Mouse (Mus musculus): ENCODE data around the gene Ang. TPM values are rescaled to one million over a fixed set of nuclear protein-coding genes. Genes with fewer than 3 reads are reported as not detected.

The Ang gene
- polyA plus RNA-seq, 1 experiment = 8.7 TPM

DNA sequence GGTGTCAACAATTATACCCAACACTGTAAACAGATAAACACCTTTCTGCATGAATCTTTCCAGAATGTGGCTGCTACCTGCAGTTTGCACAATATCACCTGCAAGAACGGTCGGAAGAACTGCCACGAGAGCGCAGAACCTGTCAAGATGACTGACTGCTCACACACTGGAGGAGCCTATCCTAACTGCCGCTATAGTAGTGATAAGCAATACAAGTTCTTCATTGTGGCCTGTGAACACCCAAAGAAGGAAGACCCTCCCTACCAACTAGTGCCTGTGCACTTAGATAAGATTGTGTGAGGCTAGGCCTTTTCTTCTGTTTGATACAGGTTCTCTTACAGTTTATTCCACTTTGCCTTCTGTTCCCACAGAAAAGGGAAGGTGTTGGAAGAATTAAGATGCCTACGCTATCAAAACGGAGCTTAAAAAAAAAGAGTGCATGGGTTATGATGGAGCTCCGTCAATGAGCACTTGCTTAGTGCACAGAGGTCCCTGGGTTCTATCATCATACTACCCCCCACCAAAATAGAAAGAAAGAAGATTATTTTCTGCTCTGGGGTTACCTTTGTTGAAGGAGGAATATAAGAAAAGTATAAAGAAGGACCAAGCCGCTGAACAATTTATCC lies 39.5 kb downstream of the Ang start:
- H3K27ac ChIP-seq (replicated peaks; ENCODE audit: low read depth, low read length) = no peak overlapping the region
- H3K4me1 ChIP-seq (ENCODE audit: control insufficient read depth, insufficient read depth, insufficient read length, low read length) = no peaks in the 10 kb centered on the region
- H3K4me3 ChIP-seq (ENCODE audit: insufficient read depth, low read depth, low read length) = no peak overlapping the region

DNA sequence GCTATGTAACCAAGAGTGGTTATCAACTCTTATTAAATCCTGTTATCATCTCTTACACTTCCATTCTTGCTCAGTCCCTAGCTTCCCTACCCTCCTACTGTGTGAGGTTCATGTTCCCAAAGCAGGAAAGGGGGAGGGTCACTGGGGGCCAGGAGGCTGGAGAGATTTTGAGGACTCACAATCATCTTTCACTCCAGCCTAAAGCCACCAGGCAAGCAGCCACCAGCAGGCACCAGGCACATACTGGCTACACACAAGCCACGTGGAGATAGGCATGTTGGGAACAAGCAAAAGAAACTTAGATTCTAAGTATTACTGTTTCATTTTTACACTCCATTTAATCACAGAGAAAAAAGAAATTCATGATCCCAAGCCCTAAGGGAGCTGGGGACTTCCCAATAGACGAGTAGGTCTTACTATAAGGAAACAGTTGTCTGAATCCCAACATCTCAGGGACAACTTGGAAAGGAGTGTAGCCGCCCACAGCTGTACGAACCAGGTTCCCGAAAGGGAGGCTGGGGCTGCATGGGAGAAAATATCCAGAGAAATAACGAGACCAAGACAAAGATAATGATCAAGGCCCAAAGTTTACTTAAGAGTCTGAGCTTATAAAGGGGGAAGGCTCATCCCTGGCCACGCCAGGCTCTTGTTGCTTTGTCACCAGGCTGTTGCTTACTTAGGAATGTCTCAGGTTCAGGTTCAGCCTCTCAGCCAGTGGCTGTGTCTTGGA lies 40.3 kb downstream of the Ang start:
- no peaks in the 10 kb centered on the region for H3K4me1 ChIP-seq (ENCODE audit: control insufficient read depth, insufficient read depth, insufficient read length, low read length)

DNA sequence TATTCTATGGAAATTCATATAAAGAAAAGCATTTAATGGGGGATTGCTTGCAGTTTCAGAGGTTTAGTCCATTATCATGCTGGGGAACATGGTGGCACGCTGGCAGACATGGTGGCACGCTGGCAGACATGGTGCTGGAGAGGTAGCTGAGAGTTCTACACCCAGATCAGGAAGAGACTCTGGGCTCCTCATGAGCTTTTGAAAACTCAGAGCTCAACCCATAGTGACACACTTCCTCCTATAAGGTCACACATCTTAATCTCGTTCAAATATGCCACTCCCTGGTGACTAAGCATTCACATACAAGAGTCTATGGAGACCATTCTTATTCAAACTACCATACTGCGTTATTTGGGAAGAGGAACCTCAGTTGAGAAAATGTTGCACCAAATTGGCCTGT lies 41.4 kb downstream of the Ang start:
- no peak overlapping the region for H3K4me3 ChIP-seq (ENCODE audit: insufficient read depth, low read depth, low read length)
- H3K4me1 ChIP-seq (ENCODE audit: control insufficient read depth, insufficient read depth, insufficient read length, low read length) = no peaks in the 10 kb centered on the region
- H3K27ac ChIP-seq (replicated peaks; ENCODE audit: low read depth, low read length) = no peak overlapping the region

More for the DNA sequence above, 40.3 kb downstream of the Ang start:
- no peak overlapping the region for H3K4me3 ChIP-seq (ENCODE audit: insufficient read depth, low read depth, low read length)
- H3K27ac ChIP-seq (replicated peaks; ENCODE audit: low read depth, low read length) = no peak overlapping the region

DNA sequence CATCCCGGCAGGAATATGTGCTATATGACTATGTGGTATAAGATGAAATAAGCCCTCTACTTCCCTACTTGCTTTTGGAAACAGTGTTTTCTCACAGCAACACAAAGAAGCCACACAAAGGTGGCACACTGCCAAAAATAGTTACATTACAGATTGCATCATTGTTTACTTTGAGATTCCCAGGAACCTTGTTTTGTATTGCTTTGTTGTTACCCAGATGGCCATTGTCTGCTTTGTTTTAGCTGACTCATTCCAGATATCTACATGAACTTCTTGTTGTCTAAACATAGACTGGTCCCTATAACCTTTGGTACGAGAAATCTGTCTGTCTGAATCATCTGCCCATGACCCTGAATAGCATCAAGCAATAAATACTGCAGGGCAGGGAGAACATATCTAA lies 49.4 kb downstream of the Ang start:
- Histone ChIP-seq H3K4me1 (ENCODE audit: control insufficient read depth, insufficient read depth, insufficient read length, low read length) (no peaks in the 10 kb centered on the region), H3K27ac (replicated peaks; ENCODE audit: low read depth, low read length) (no peak overlapping the region), H3K4me3 (ENCODE audit: insufficient read depth, low read depth, low read length) (no peak overlapping the region)

DNA sequence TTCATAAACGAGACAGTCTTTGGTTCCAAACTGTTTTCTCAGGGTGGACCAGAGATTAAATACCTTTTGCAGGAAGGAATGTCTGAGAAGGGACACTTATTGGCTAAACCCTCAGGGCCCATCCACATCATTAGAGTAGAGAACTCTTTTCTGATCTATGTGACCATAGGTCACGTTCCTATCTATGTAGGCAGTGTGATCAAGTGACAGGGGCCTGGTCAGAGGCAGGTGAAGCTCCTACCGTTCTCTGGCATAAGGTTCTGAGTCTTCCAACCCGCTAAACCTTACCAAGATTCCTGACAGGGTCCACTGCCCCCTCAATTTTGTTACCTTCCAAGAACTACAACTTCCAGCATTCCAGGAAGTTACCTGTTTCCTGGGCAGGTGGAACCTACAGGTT lies 51.2 kb downstream of the Ang start:
- Histone ChIP-seq H3K27ac (replicated peaks; ENCODE audit: low read depth, low read length) (no peak overlapping the region), H3K4me3 (ENCODE audit: insufficient read depth, low read depth, low read length) (no peak overlapping the region), H3K4me1 (ENCODE audit: control insufficient read depth, insufficient read depth, insufficient read length, low read length) (no peaks in the 10 kb centered on the region)

DNA sequence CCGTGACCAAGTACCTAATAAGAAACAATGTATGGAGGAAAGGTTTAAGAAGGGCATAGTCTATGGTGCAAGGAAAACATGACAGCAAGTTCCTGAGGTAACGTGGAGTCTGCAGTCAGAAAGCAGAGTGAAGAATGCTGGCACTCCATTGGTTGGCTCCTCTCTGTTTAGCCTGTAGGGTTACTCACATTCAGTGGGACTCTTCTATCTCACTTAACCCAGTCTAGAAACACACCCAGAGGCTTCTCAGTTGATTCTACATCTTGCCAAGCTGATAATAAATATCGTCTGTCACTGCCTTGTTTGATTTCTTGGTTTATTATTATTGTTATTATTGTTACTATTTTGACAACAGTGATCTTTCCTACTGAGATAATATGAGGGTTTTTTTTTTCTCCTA lies 51.6 kb downstream of the Ang start:
- Histone ChIP-seq H3K4me1 (ENCODE audit: control insufficient read depth, insufficient read depth, insufficient read length, low read length) (no peaks in the 10 kb centered on the region), H3K4me3 (ENCODE audit: insufficient read depth, low read depth, low read length) (no peak overlapping the region), H3K27ac (replicated peaks; ENCODE audit: low read depth, low read length) (no peak overlapping the region)

DNA sequence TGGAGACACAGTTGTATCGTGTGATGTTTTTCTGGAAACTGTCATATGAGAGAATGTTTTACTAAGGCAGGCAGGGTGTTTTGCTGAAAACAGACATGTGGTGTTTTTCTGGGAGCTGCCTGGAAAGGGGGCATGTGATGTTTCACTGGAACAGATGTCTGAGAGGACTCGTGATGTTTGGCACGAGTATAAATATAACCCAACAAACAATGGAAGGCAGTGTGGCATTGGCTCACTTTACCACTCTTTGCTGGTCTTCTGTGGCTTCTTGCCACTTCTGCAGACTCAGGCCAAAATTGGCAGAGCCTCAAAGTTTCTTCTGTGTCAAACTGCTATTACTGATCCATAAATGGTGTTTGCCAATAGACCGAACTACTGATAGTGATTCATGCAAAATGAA lies 52.3 kb downstream of the Ang start:
- no peak overlapping the region for H3K27ac ChIP-seq (replicated peaks; ENCODE audit: low read depth, low read length)

DNA sequence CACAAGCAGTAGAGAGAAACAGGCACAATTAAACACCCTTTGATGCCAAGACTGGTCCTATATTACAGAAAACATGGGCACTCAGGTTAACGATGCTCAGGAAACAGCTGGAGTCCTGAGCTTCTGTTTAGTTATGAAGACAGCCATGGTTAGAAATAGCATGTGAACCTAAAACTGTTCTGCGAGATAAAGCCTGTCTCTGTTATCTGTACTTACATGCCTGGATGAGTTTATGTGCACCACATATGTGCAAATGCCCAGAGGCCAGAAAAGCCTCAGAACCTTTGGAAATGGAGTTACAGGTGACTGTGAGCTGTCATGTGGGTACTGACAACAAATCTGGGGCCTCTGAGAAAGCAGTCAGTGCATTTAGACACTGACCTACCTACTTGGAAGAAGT lies 53.0 kb downstream of the Ang start:
- no peak overlapping the region for H3K27ac ChIP-seq (replicated peaks; ENCODE audit: low read depth, low read length)
- no peak overlapping the region for H3K4me3 ChIP-seq (ENCODE audit: insufficient read depth, low read depth, low read length)
- no peaks in the 10 kb centered on the region for H3K4me1 ChIP-seq (ENCODE audit: control insufficient read depth, insufficient read depth, insufficient read length, low read length)

More for the DNA sequence above, 52.3 kb downstream of the Ang start:
- H3K4me3 ChIP-seq (ENCODE audit: insufficient read depth, low read depth, low read length) = no peak overlapping the region
- no peaks in the 10 kb centered on the region for H3K4me1 ChIP-seq (ENCODE audit: control insufficient read depth, insufficient read depth, insufficient read length, low read length)

DNA sequence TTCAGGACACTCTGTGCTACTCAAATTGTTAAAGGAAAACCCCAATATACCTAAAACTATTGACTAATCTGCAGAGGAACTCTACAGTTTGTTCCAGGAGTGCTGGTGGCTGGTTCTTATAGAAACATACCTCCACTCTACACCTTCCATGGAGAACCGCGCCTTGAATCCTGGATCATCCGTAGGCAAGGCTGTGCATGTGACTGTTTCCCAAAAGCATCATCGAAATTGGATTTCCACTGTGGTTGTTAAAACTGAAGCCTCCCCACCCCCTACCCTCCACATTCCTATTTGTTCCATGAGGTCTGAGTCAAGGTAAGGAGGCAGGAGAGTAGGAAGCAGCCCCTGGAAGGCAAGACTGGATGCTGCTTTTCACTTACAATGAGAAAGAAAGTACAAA lies 53.5 kb downstream of the Ang start:
- no peak overlapping the region for H3K27ac ChIP-seq (replicated peaks; ENCODE audit: low read depth, low read length)
- H3K4me1 ChIP-seq (ENCODE audit: control insufficient read depth, insufficient read depth, insufficient read length, low read length) = no peaks in the 10 kb centered on the region
- H3K4me3 ChIP-seq (ENCODE audit: insufficient read depth, low read depth, low read length) = no peak overlapping the region

DNA sequence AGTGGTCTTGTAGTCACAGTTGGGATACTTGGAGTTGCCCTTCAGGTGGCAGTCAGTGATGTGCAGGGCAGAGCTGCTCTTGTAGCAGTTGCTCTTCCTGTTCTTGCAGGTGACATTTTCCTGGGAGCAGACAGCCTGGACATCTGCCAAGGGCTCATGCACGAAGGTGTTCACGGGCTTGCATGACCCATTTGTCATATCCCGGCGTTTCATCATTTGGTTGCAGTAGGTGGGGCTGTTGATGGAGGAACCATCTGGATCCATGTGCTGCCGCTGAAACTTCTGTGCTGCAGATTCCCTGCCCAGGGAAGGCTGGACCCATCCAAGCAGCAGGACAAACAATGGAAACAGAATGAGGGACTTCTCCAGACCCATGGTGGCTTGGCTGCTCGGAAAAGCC lies 54.6 kb downstream of the Ang start:
- Histone ChIP-seq H3K4me1 (ENCODE audit: control insufficient read depth, insufficient read depth, insufficient read length, low read length) (no peaks in the 10 kb centered on the region), H3K27ac (replicated peaks; ENCODE audit: low read depth, low read length) (no peak overlapping the region), H3K4me3 (ENCODE audit: insufficient read depth, low read depth, low read length) (no peak overlapping the region)

DNA sequence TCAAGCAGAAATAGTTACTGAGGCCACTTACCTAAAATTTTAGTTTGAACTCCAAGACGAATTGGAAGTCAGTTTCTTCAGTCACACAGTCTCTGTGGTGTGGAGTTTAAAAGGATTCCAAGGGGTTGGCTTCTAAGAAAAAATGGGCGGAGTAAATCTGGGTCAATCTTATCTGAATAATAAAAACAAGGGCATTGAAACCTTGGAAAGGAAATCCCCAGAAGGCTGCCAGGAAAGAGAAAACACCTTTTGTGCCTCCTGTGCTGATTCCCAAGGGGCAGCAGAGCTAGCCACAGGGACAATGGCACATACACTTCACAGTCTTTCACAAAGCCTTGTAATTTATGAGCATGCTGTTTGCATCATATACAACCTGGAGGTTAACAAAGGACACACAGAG lies 55.7 kb downstream of the Ang start, which contains the start of gene Rnase1:
Rnase1 (minus strand) TSS at position 101 of the 400 bp plus-strand sequence.
- Histone ChIP-seq H3K4me3 (ENCODE audit: insufficient read depth, low read depth, low read length) (no peak within 1 kb of the TSS), H3K4me1 (ENCODE audit: control insufficient read depth, insufficient read depth, insufficient read length, low read length) (no peaks in the 10 kb centered on the region), H3K27ac (replicated peaks; ENCODE audit: low read depth, low read length) (no peak within 1 kb of the TSS)

DNA sequence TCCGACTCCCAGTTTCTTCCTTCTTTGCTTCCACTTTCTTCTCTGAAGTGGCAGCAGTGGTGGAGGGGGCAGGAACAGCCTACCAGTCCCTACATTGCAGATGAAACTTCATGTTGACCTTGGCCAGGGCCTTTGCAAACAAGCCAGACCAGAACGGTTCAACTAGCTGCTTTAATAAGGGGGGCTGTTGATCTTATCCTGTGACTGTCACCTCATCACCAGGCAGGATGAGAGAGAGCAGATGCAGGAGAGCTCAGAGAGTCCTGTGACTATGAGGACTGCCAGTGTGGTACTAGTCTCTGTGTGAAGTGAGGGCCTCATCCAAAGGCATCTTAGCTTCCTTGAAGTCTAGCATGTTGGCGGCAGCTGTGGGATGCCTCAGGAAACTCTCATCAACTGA lies 57.1 kb downstream of the Ang start:
- no peak overlapping the region for H3K27ac ChIP-seq (replicated peaks; ENCODE audit: low read depth, low read length)
- no peak overlapping the region for H3K4me3 ChIP-seq (ENCODE audit: insufficient read depth, low read depth, low read length)
- H3K4me1 ChIP-seq (ENCODE audit: control insufficient read depth, insufficient read depth, insufficient read length, low read length) = no peaks in the 10 kb centered on the region

DNA sequence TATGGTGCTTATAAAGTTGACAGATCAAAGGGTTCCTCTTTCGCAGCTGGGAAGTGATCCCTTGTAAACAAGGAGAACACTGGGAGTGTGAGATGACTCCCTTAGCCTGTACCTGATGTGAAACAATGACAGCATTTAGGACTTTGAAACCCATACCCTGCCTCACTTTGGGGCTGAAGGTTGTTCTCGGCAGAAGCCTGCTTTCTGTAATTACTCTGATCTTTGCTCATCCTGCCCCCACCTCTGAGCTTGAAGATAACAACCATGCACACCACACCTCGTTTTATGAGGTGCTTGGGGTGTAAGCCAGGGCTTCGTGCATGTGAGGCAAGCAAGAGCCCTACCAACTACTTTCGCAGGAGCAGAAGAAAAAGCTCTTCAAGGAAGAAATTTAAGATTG lies 58.2 kb downstream of the Ang start:
- Histone ChIP-seq H3K4me3 (ENCODE audit: insufficient read depth, low read depth, low read length) (no peak overlapping the region), H3K27ac (replicated peaks; ENCODE audit: low read depth, low read length) (no peak overlapping the region), H3K4me1 (ENCODE audit: control insufficient read depth, insufficient read depth, insufficient read length, low read length) (no peaks in the 10 kb centered on the region)

DNA sequence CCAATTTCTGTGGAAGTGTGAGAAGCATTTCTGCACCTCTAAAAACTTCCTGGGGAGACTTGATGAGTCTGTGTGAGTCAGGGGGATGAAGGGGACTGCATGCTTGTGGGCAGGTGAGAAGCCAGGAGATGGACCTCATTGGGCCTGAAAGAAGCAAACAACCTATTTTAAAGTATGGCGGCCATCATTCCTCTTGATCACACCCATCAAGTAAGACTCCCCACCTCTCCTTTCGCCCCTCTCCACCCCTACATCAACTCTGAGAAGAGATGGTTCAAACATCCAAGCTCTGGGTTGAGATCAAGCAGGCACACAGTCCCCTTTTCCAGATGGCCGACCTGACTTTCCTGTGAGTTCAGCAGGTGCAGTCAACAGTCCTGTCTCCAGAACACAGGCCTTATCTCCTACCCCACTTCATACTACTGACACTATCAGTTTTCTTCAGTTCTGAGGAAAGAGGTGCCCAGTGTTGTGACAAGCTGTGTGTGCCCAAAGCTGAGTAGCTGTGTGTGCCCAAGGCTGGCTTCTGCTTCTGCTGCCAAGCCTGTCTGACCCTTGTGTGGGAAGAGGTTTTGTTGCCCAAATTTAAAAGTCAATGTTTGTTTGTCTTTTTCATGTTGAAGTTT lies 59.4 kb downstream of the Ang start:
- no peak overlapping the region for H3K4me3 ChIP-seq (ENCODE audit: insufficient read depth, low read depth, low read length)
- no peak overlapping the region for H3K27ac ChIP-seq (replicated peaks; ENCODE audit: low read depth, low read length)
- no peaks in the 10 kb centered on the region for H3K4me1 ChIP-seq (ENCODE audit: control insufficient read depth, insufficient read depth, insufficient read length, low read length)
